Mouse (Mus musculus) heart, adult 8-10 months (tissue): ENCODE measurements around the gene Mrpl44. TPM values are rescaled to one million over a fixed set of nuclear protein-coding genes. Genes with fewer than 3 reads are reported as not detected.

Source experiments
- DNase-seq: peaks from one replicate; pipeline ENCODE4 v3.0.0; 2022; ENCODE audit warnings: low spot score
- total RNA-seq, 4 experiments: library from RNA; stranded (reverse); gene quantifications; 2 replicates each; pipeline ENCODE4 v1.2.4; 2022

Gene Mrpl44
- total RNA-seq, 4 experiments from 2014 or later, result 69.6 to 73.3 (median 72.1) TPM

- DNase-seq, result no peak
Observed at GRCm38 (mm10) chr1:79762282-79763250, 13.3 kb upstream of the Mrpl44 start.

- no peak for DNase-seq
Observed at GRCm38 (mm10) chr1:79764031-79764430, 11.8 kb upstream of the Mrpl44 start.

GRCm38 (mm10) chr1:79764483-79764882, 11.3 kb upstream of the Mrpl44 start:
- DNase-seq, result no peak

GRCm38 (mm10) chr1:79768231-79768630, 7.6 kb upstream of the Mrpl44 start:
- no peak for DNase-seq

- no peak for DNase-seq
Observed at GRCm38 (mm10) chr1:79774164-79774780, 1.5 kb upstream of the Mrpl44 start.

GRCm38 (mm10) chr1:79778011-79778410, 2.2 kb downstream of the Mrpl44 start:
- DNase-seq, result no peak

GRCm38 (mm10) chr1:79782433-79782832, 6.6 kb downstream of the Mrpl44 start:
- DNase-seq, result no peak

- DNase-seq, result no peak
Observed at GRCm38 (mm10) chr1:79786267-79786927, 10.6 kb downstream of the Mrpl44 start.

GRCm38 (mm10) chr1:79797084-79797483, 21.3 kb downstream of the Mrpl44 start:
- DNase-seq, result no peak

- DNase-seq, result no peak
Observed at GRCm38 (mm10) chr1:79802858-79803427, 27.1 kb downstream of the Mrpl44 start.

GRCm38 (mm10) chr1:79803614-79804013, 27.8 kb downstream of the Mrpl44 start:
- no peak for DNase-seq

- no peak for DNase-seq
Observed at GRCm38 (mm10) chr1:79806865-79807264, 31.0 kb downstream of the Mrpl44 start.

- no peak for DNase-seq
Observed at GRCm38 (mm10) chr1:79809447-79809846, 33.6 kb downstream of the Mrpl44 start.

GRCm38 (mm10) chr1:79815446-79815845, 39.6 kb downstream of the Mrpl44 start:
- no peak for DNase-seq

- DNase-seq, result no peak
Observed at GRCm38 (mm10) chr1:79819296-79819879, 43.6 kb downstream of the Mrpl44 start.

- peak; percentile 66 for DNase-seq
Observed at GRCm38 (mm10) chr1:79822806-79823525, 47.1 kb downstream of the Mrpl44 start.

GRCm38 (mm10) chr1:79823951-79824633, 48.3 kb downstream of the Mrpl44 start:
- peak; percentile 15 for DNase-seq
